Mouse (Mus musculus) embryonic stem cell, embryonic (primary cell): ENCODE data around the gene Comp.

ENCODE experiments used
- CTCF ChIA-PET, 4 experiments: fragments of 300-600 bp in 2 of 4; fragments of 350-600 bp in 2 of 4; sonication (Branson Sonifier 250); formaldehyde crosslinking; loops; one replicate each; lab custom pipeline; 2022; ENCODE audit warnings: inconsistent platforms in 2 of 4; lab: Charles Lee
- POLR2A ChIA-PET, 4 experiments: fragments of 300-600 bp in 2 of 4; fragments of 350-600 bp in 2 of 4; sonication (Branson Sonifier 250); formaldehyde crosslinking; loops; one replicate each; lab custom pipeline; 2022; ENCODE audit warnings: antibody characterized with exemption in 4 of 4, inconsistent platforms in 1 of 4; lab: Charles Lee

Comp gene

DNA sequence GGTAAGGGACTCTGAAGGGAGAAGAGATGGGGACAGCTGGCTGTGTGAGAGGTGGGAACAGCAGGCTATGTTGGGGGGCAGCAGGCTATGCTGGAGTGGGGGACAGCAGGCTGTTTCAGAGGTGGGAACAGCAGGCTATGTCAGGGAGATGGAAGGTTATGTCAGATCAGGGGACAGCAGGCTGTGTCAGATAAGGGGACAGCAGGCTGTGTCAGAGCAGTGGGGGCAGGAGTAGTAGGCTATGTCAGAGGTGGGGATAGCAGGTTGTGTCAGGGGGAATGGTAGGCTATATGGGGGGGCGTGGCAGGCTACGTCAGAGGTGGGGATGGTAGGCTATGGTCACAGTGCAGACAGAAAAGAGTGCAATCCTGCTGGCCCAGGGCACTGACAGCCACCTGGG, 49.4 kb downstream of the Comp start:
- ChIA-PET CTCF (interaction anchor here in 1 of 4 experiments (1.3 kb wide), 1 partner anchor 28 kb away, joined by 3 read pairs; no protein-coding TSS in a partner anchor), POLR2A (interaction anchor here in 2 of 4 experiments (0.7 to 1.5 kb wide), 3 partner anchors 11 to 104 kb away, joined by 3 to 4 read pairs (median 4); partner anchors contain the start of genes Fkbp8 (in 1 of the 2) and Kxd1 (in 1 of the 2))

GRCm38 (mm10) chr8:70426300-70426907, 53.0 kb downstream of the Comp start:
- POLR2A ChIA-PET, result interaction anchor here in 1 of 4 experiments (0.5 kb wide), 1 partner anchor 50 kb away, joined by 7 read pairs; the partner anchor contains the start of gene Klhl26
- CTCF ChIA-PET, result interaction anchor here in 1 of 4 experiments (1.1 kb wide), 2 partner anchors 11 to 66 kb away, joined by 3 read pairs; no protein-coding TSS in a partner anchor

GRCm38 (mm10) chr8:70431213-70431612, 57.9 kb downstream of the Comp start:
- CTCF ChIA-PET, result interaction anchor here in 1 of 4 experiments (0.6 kb wide), 1 partner anchor 1063 kb away, joined by 3 read pairs; no protein-coding TSS in a partner anchor

More at GRCm38 (mm10) chr8:70431213-70431612, 57.9 kb downstream of the Comp start:
- POLR2A ChIA-PET, result interaction anchor here in 3 of 4 experiments (0.7 to 0.8 kb wide), 4 partner anchors 9 to 22 kb away, joined by 3 to 4 read pairs (median 3); no protein-coding TSS in a partner anchor
